8 mouse cellular contexts compared by ENCODE assay signal in genomic region chr13:80884377-80884983, GRCm38 (mm10). TPM values are rescaled to one million over a fixed set of nuclear protein-coding genes. Genes with fewer than 3 reads are reported as not detected.
DNase-seq lines count a peak whose midpoint lies in the region; ATAC-seq and TF ChIP-seq lines count a peak whose summit lies in the region.

No protein-coding gene starts in this region.

- TF ChIP-seq RAD21 in CH12.LX (IDR thresholded peaks at IDR 0.05; ENCODE audit: low read depth, low read length) = no peak

- peak; percentile 22 for ATAC-seq in forebrain, embryonic 13.5 days
- no peak for ATAC-seq in liver, postnatal 0 days
- ATAC-seq in neural tube, embryonic 14.5 days (ENCODE audit: low read depth) = no peak

- TF ChIP-seq POLR2A in CH12.LX (IDR thresholded peaks at IDR 0.05; ENCODE audit: low read depth, low read length) = no peak

- no peaks in the 10 kb centered on the region for H3K9me3 ChIP-seq in CH12.LX (replicated peaks; ENCODE audit: low read length)
- H3K9me3 ChIP-seq in forebrain, embryonic 13.5 days (replicated peaks) = no peaks in the 10 kb centered on the region
- H3K9me3 ChIP-seq in liver, postnatal 0 days (ENCODE audit: low read length) = no peaks in the 10 kb centered on the region
- no peaks in the 10 kb centered on the region for H3K9me3 ChIP-seq in neural tube, embryonic 14.5 days (ENCODE audit: control insufficient read depth, low read length)

- in situ Hi-C loops in CH12.LX (cut with MboI; ENCODE audit: low pct_ligation_motif_present, low pct_unique_long_range_greater_than_20kb, low sequenced_read_pairs) = loop anchor here (25.0 kb wide), 1 partner anchor 278 kb away; no protein-coding TSS in a partner anchor

- peak overlapping the region; percentile 90 for H3K4me2 ChIP-seq in CH12.LX (ENCODE audit: insufficient read depth, low read depth, poor library complexity, severe bottlenecking)
- peak overlapping the region; percentile 60 for H3K4me2 ChIP-seq in forebrain, embryonic 13.5 days
- H3K4me2 ChIP-seq in liver, postnatal 0 days (ENCODE audit: low read depth, low read length) = peak overlapping the region; percentile 77
- H3K4me2 ChIP-seq in neural tube, embryonic 14.5 days (ENCODE audit: low read depth, low read length) = peak overlapping the region; percentile 51

- under 1% methylated on average over 15 of the region's 15 CpGs for WGBS in forebrain, embryonic 13.5 days
- WGBS in liver, postnatal 0 days (ENCODE audit: insufficient replicate concordance) = under 1% methylated on average over 15 of the region's 15 CpGs
- under 1% methylated on average over 15 of the region's 15 CpGs for WGBS in neural tube, embryonic 14.5 days

- intact Hi-C loops in heart, postnatal 14 days (cut with DNase I) = loop anchor here (2.0 to 10.0 kb wide), 5 partner anchors 56 to 900 kb away; partner anchors contain the start of genes Cetn3 and Lysmd3

- no peak for TF ChIP-seq CTCF in CH12.LX (conservative IDR thresholded peaks at IDR 0.05 in 1 of 2, IDR thresholded peaks at IDR 0.05 in 1 of 2; ENCODE audit: low read depth in 2 of 2, low read length in 2 of 2)
- no peak for TF ChIP-seq CTCF in liver, postnatal 0 days (IDR thresholded peaks at IDR 0.05; ENCODE audit: low read depth)

- peak overlapping the region; percentile 90 for H3K9ac ChIP-seq in CH12.LX (ENCODE audit: insufficient read depth, low read depth)
- peak overlapping the region; percentile 100 for H3K9ac ChIP-seq in forebrain, embryonic 13.5 days
- H3K9ac ChIP-seq in liver, postnatal 0 days (replicated peaks) = peak overlapping the region; percentile 99
- H3K9ac ChIP-seq in neural tube, embryonic 14.5 days (replicated peaks; ENCODE audit: low read depth, low read length) = peak overlapping the region; percentile 100

- H3K27me3 ChIP-seq in CH12.LX (replicated peaks) = no peaks in the 10 kb centered on the region
- H3K27me3 ChIP-seq in forebrain, embryonic 13.5 days = no peaks in the 10 kb centered on the region
- no peaks in the 10 kb centered on the region for H3K27me3 ChIP-seq in liver, postnatal 0 days (ENCODE audit: insufficient read depth, low read length)
- no peaks in the 10 kb centered on the region for H3K27me3 ChIP-seq in neural tube, embryonic 14.5 days (ENCODE audit: control insufficient read depth, insufficient read depth, low read length)

- H3K4me3 ChIP-seq in CH12.LX (replicated peaks in 1 of 3; ENCODE audit: low read depth in 2 of 3, low read length in 2 of 3, poor library complexity in 1 of 3) = peak overlapping the region; percentile 72 to 80 (median 79)
- H3K4me3 ChIP-seq in forebrain, embryonic 13.5 days = peak overlapping the region; percentile 89
- peak overlapping the region; percentile 84 for H3K4me3 ChIP-seq in liver, postnatal 0 days (ENCODE audit: low read depth, low read length)
- H3K4me3 ChIP-seq in neural tube, embryonic 14.5 days (ENCODE audit: low read depth, low read length) = peak overlapping the region; percentile 93

- dilution Hi-C loops in CH12.LX (cut with MboI; ENCODE audit: extremely low pct_ligation_motif_present, extremely low pct_unique_long_range_greater_than_20kb, low sequenced_read_pairs) = no loop called here

- H3K4me1 ChIP-seq in CH12.LX (ENCODE audit: control insufficient read depth in 1 of 2, insufficient read depth in 2 of 2) = peaks cover 0 to 10% of the 10 kb centered on the region in 2 experiments; a peak in 1 of 4 replicates
- H3K4me1 ChIP-seq in forebrain, embryonic 13.5 days = peaks cover 19% of the 10 kb centered on the region
- peaks cover 5% of the 10 kb centered on the region; the same call in 1 of the 2 replicates for H3K4me1 ChIP-seq in liver, postnatal 0 days (ENCODE audit: insufficient read depth)
- no peaks in the 10 kb centered on the region; the same call in 1 of the 2 replicates for H3K4me1 ChIP-seq in neural tube, embryonic 14.5 days (ENCODE audit: control insufficient read depth, insufficient read depth, low read length)

- H3K27ac ChIP-seq in CH12.LX (ENCODE audit: insufficient read depth, low read depth) = no peak overlapping the region
- H3K27ac ChIP-seq in forebrain, embryonic 13.5 days = peak overlapping the region; percentile 100
- H3K27ac ChIP-seq in liver, postnatal 0 days (ENCODE audit: low read depth) = peak overlapping the region; percentile 100
- peak overlapping the region; percentile 100 for H3K27ac ChIP-seq in neural tube, embryonic 14.5 days (ENCODE audit: low read depth, low read length)

- peaks cover 0 to 11% of the 10 kb centered on the region in 2 experiments for H3K36me3 ChIP-seq in CH12.LX (replicated peaks in 1 of 2; ENCODE audit: control insufficient read depth in 1 of 2, insufficient read depth in 1 of 2, low read length in 1 of 2)
- H3K36me3 ChIP-seq in forebrain, embryonic 13.5 days (ENCODE audit: poor library complexity, severe bottlenecking) = peaks cover 12% of the 10 kb centered on the region
- H3K36me3 ChIP-seq in liver, postnatal 0 days (replicated peaks; ENCODE audit: insufficient read depth, low read length) = peaks cover 13% of the 10 kb centered on the region
- peaks cover 11% of the 10 kb centered on the region; the same call in 1 of the 2 replicates for H3K36me3 ChIP-seq in neural tube, embryonic 14.5 days (ENCODE audit: control insufficient read depth, insufficient read depth, low read length)

- peaks cover 2% of the 10 kb centered on the region; the same call in 1 of the 2 replicates for H3K79me2 ChIP-seq in CH12.LX (replicated peaks; ENCODE audit: control insufficient read depth, extremely low read depth, insufficient read depth, poor library complexity, severe bottlenecking)

- peak; percentile 87 for DNase-seq in CH12.LX (ENCODE audit: extremely low read depth)
- peak; percentile 84 for DNase-seq in c-Kit-positive CD71-positive TER-119-negative erythroid progenitor cells, embryonic 14.5 days (ENCODE audit: low read depth)
- DNase-seq in heart, postnatal 14 days = peak; percentile 39 to 75
- peak; percentile 74 for DNase-seq in layer of hippocampus, adult 11-12 months (ENCODE audit: low spot score)
- DNase-seq in liver, postnatal 0 days = peak; percentile 74
- DNase-seq in testis, postnatal 14 days (ENCODE audit: low spot score) = peak; percentile 80

- TF ChIP-seq EP300 in CH12.LX (IDR thresholded peaks at IDR 0.05; ENCODE audit: low read length) = peak; percentile 26; the same call in 1 of the 2 replicates
- peak; percentile 41 for TF ChIP-seq EP300 in liver, postnatal 0 days (IDR thresholded peaks at IDR 0.05; ENCODE audit: low read depth)

TF ChIP-seq in CH12.LX, 34 proteins besides CTCF, POLR2A, EP300 and RAD21:
- TF ChIP-seq MAFK (IDR thresholded peaks at IDR 0.05; ENCODE audit: insufficient replicate concordance, low read length) (no peak), MXI1 (IDR thresholded peaks at IDR 0.05; ENCODE audit: low read depth, low read length) (peak; percentile 72; the same call in 1 of the 2 replicates), IRF4 (IDR thresholded peaks at IDR 0.05; ENCODE audit: low read depth, low read length) (0 out of 2 replicates have a peak, but pooled peaks have one; percentile 7), NELFE (IDR thresholded peaks at IDR 0.05; ENCODE audit: low read depth, low read length) (no peak; the same call in 1 of the 2 replicates), ZKSCAN1 (IDR thresholded peaks at IDR 0.05; ENCODE audit: borderline replicate concordance, low read depth, low read length) (no peak), TBP (conservative IDR thresholded peaks at IDR 0.05; ENCODE audit: low read depth, low read length) (peak; percentile 49; the same call in 1 of the 2 replicates), MAZ (IDR thresholded peaks at IDR 0.05; ENCODE audit: low read depth, low read length) (peak; percentile 13; the same call in 1 of the 2 replicates), CHD1 (IDR thresholded peaks at IDR 0.05; ENCODE audit: low read depth, low read length) (0 out of 2 replicates have a peak, but pooled peaks have one; percentile 71), USF2 (conservative IDR thresholded peaks at IDR 0.05; ENCODE audit: low read depth, low read length) (peak; percentile 68), MYC (IDR thresholded peaks at IDR 0.05; ENCODE audit: low read depth, low read length) (peak; percentile 80; the same call in 1 of the 2 replicates), TCF12 (IDR thresholded peaks at IDR 0.05; ENCODE audit: low read depth, low read length) (peak; percentile 10; the same call in 1 of the 2 replicates), ETS1 (conservative IDR thresholded peaks at IDR 0.05; ENCODE audit: low read depth, low read length) (no peak), SIN3A (IDR thresholded peaks at IDR 0.05; ENCODE audit: low read length) (peak; percentile 79; the same call in 1 of the 2 replicates), SMC3 (IDR thresholded peaks at IDR 0.05; ENCODE audit: low read depth, low read length) (no peak), JUN (IDR thresholded peaks at IDR 0.05; ENCODE audit: insufficient read depth, low read depth, low read length) (no peak), USF1 (IDR thresholded peaks at IDR 0.05; ENCODE audit: low read depth, low read length) (peak; percentile 76), ZMIZ1 (IDR thresholded peaks at IDR 0.05; ENCODE audit: low read depth, low read length) (0 out of 2 replicates have a peak, but pooled peaks have one; percentile 30), CHD2 (IDR thresholded peaks at IDR 0.05; ENCODE audit: low read length) (no peak), E2F4 (IDR thresholded peaks at IDR 0.05; ENCODE audit: insufficient replicate concordance, low read depth, low read length) (no peak), JUND (conservative IDR thresholded peaks at IDR 0.05; ENCODE audit: low read depth, low read length) (no peak)

RNA-seq across cellular contexts. Expression of gene Arrdc3, which starts 1.3 kb away (rescaled TPM):
- total RNA-seq in CH12.LX (2012; rRNA removed) (3.7 and 3.8 TPM in 2 replicates), CH12.LX (2014; rRNA removed) (11.7 and 15.7 TPM in 2 replicates)
- polyA plus RNA-seq in CH12.LX (2012; ENCODE audit: insufficient read length, low read depth) = 3.3 and 5.6 TPM in 2 replicates
- 55.7 and 58.3 TPM in 2 replicates for polyA plus RNA-seq in forebrain, embryonic 13.5 days (2015; fragmentation: Nextera tagmentation; extraction: Ambion mirVana)
- 10 to 100 TPM; 32.7 to 34.9 TPM for total RNA-seq in heart, postnatal 14 days (2021)
- 26.4 and 26.9 TPM in 2 replicates for polyA plus RNA-seq in liver, postnatal 0 days (2015; fragmentation: Nextera tagmentation; extraction: Ambion mirVana)
- polyA plus RNA-seq in neural tube, embryonic 14.5 days (2014; fragmentation: Nextera tagmentation; extraction: Ambion mirVana) = 38.3 and 57.4 TPM in 2 replicates
